Mouse (Mus musculus): ENCODE data around the gene Bbs9.

DNA sequence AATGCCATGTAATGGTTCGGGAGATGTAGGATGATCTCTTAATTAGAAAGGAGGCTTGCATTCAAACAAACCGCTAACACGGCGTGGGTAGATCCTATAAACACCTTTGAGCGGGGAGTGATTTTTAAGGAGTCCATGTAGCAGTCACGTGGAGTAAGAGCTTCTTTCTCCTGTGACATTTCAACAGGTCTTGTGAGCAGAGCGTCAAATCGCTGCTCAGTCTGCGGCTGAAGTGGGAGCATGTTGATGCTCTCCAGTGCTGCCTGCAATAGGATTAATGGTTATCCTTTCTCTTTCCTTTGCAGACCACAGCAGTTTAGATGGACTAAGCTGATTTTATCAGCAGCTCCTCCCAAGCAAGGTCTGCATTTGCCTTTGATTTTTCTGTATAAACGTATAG lies 750 bp downstream of the Bbs9 start:
- TF ChIP-seq CTCF (conservative IDR thresholded peaks at IDR 0.05; ENCODE audit: insufficient read depth, insufficient read length, low read depth, low read length) (no peak), POLR2A (IDR thresholded peaks at IDR 0.05; ENCODE audit: low read depth, low read length) (no peak)
